Comparison of ENCODE assay signal across 16 mouse cellular contexts in genomic region chr19:10280771-10281540, GRCm38 (mm10). TPM values are rescaled to one million over a fixed set of nuclear protein-coding genes. Genes with fewer than 3 reads are reported as not detected.
DNase-seq lines count a peak whose midpoint lies in the region; ATAC-seq and TF ChIP-seq lines count a peak whose summit lies in the region.
"Had no signal": no experiment of that assay in that cellular context is flagged by ENCODE, and none has a peak within 500 bp of the region (broad histone marks: within the 10 kb centered on the region; RNA-seq: fewer than 3 reads in every experiment).

No protein-coding gene starts in this region.

- TF ChIP-seq CTCF in heart, postnatal 0 days (IDR thresholded peaks at IDR 0.05; ENCODE audit: low read depth) = no peak

- H3K36me3 ChIP-seq in heart, embryonic 11.5 days (ENCODE audit: control insufficient read depth, insufficient read depth, low read length) = no peaks in the 10 kb centered on the region
- no peaks in the 10 kb centered on the region for H3K36me3 ChIP-seq in heart, postnatal 0 days (replicated peaks; ENCODE audit: control insufficient read depth, insufficient read depth, low read length)
- H3K36me3 ChIP-seq: hindbrain, embryonic 10.5 days; liver, embryonic 12.5 days had no signal

- H3K27ac ChIP-seq in heart, embryonic 11.5 days (ENCODE audit: low read depth, low read length) = no peak overlapping the region
- H3K27ac ChIP-seq in heart, postnatal 0 days (ENCODE audit: low read depth) = no peak overlapping the region
- H3K27ac ChIP-seq: liver, embryonic 12.5 days had no signal

- no peaks in the 10 kb centered on the region for H3K9me3 ChIP-seq in heart, embryonic 11.5 days (replicated peaks; ENCODE audit: control insufficient read depth, low read length)
- no peaks in the 10 kb centered on the region for H3K9me3 ChIP-seq in heart, postnatal 0 days (replicated peaks; ENCODE audit: control insufficient read depth, low read length)
- H3K9me3 ChIP-seq: hindbrain, embryonic 10.5 days; liver, embryonic 12.5 days had no signal

- TF ChIP-seq EP300 in heart, postnatal 0 days (IDR thresholded peaks at IDR 0.05; ENCODE audit: low read depth) = no peak

- 39% methylated on average over 14 of the region's 14 CpGs for WGBS in heart, embryonic 11.5 days (ENCODE audit: insufficient replicate concordance)
- WGBS in heart, postnatal 0 days = 38% methylated on average over 14 of the region's 14 CpGs

- no peak overlapping the region for H3K4me3 ChIP-seq in heart, embryonic 11.5 days (ENCODE audit: low read depth, low read length)
- no peak overlapping the region for H3K4me3 ChIP-seq in heart, postnatal 0 days (ENCODE audit: low read depth, low read length)
- H3K4me3 ChIP-seq: hindbrain, embryonic 10.5 days; liver, embryonic 12.5 days had no signal

- H3K4me1 ChIP-seq in heart, embryonic 11.5 days (ENCODE audit: control insufficient read depth, insufficient read depth, low read length) = peaks cover 28% of the 10 kb centered on the region
- H3K4me1 ChIP-seq in heart, postnatal 0 days (ENCODE audit: control insufficient read depth, insufficient read depth) = peaks cover 17% of the 10 kb centered on the region

- H3K4me2 ChIP-seq in heart, embryonic 11.5 days = peak overlapping the region; percentile 12
- H3K4me2 ChIP-seq in heart, postnatal 0 days (ENCODE audit: low read depth, low read length) = no peak overlapping the region
- H3K4me2 ChIP-seq: liver, embryonic 12.5 days had no signal

- ATAC-seq in heart, embryonic 11.5 days (replicated peaks; ENCODE audit: insufficient number of reproducible peaks, low FRiP score, low TSS enrichment) = no peak
- ATAC-seq in heart, postnatal 0 days (ENCODE audit: insufficient read depth, low read depth) = peak; percentile 50
- ATAC-seq: forebrain, embryonic 14.5 days; liver, embryonic 12.5 days had no signal

- no peak overlapping the region for H3K9ac ChIP-seq in heart, embryonic 11.5 days (ENCODE audit: low read depth, low read length)
- no peak overlapping the region for H3K9ac ChIP-seq in heart, postnatal 0 days (replicated peaks; ENCODE audit: low read depth, low read length)
- H3K9ac ChIP-seq: liver, embryonic 12.5 days had no signal

- DNase-seq in heart, postnatal 14 days = no peak
- DNase-seq in right cerebral cortex, adult 18-20 months = peak; percentile 57
- DNase-seq in right cerebral cortex, postnatal 36 days (ENCODE audit: low spot score in 2 of 2) = no peak
- peak; percentile 40 for DNase-seq in heart, postnatal 0 days (ENCODE audit: low spot score)
- no peak for DNase-seq in urinary bladder, adult 2 months (ENCODE audit: low spot score)
- no peak for DNase-seq in lung, postnatal 14 days
- DNase-seq: cerebellum, postnatal 14 days; kidney, adult 2 months; thymus, adult 2 months had no signal

- H3K27me3 ChIP-seq in heart, embryonic 11.5 days (ENCODE audit: control insufficient read depth, insufficient read depth, low read length) = peaks cover 6% of the 10 kb centered on the region; the same call in 1 of the 2 replicates
- H3K27me3 ChIP-seq in heart, postnatal 0 days (ENCODE audit: control insufficient read depth, insufficient read depth, low read length) = no peaks in the 10 kb centered on the region

- intact Hi-C loops in heart, postnatal 14 days (cut with DNase I) = no loop called here

RNA-seq across cellular contexts. Expression of gene Dagla, which starts 23.7 kb away (rescaled TPM):
- polyA plus RNA-seq in heart, embryonic 11.5 days (2014; fragmentation: Nextera tagmentation; extraction: Ambion mirVana) = 0.66 and 0.79 TPM in 2 replicates
- total RNA-seq in heart, postnatal 14 days (2021) = 1 to 10 TPM; 3.0 to 3.5 TPM
- total RNA-seq in heart, postnatal 0 days (2014; rRNA removed; ENCODE audit: low replicate concordance) = 0.92 and 1.4 TPM in 2 replicates
- 0.52 and 0.60 TPM in 2 replicates for polyA plus RNA-seq in heart, postnatal 0 days (2015; fragmentation: Nextera tagmentation; extraction: Ambion mirVana)
- 5.5 and 6.4 TPM in 2 replicates for polyA plus RNA-seq in urinary bladder, adult 2 months (2012; rRNA removed)
- total RNA-seq: megakaryocyte-erythroid progenitor cell, adult 5-6 weeks; monocyte, adult 5-6 weeks had no signal

RNA-seq across cellular contexts. Expression of gene Myrf, which starts 40.4 kb away (rescaled TPM):
- polyA plus RNA-seq in heart, embryonic 11.5 days (2014; fragmentation: Nextera tagmentation; extraction: Ambion mirVana) = 22.7 and 23.0 TPM in 2 replicates
- total RNA-seq in heart, postnatal 14 days (2021) = 1 to 10 TPM; 7.6 to 7.7 TPM
- 4.9 and 5.3 TPM in 2 replicates for total RNA-seq in heart, postnatal 0 days (2014; rRNA removed; ENCODE audit: low replicate concordance)
- polyA plus RNA-seq in heart, postnatal 0 days (2015; fragmentation: Nextera tagmentation; extraction: Ambion mirVana) = 1.3 and 1.6 TPM in 2 replicates
- 3.8 and 4.3 TPM in 2 replicates for polyA plus RNA-seq in urinary bladder, adult 2 months (2012; rRNA removed)
- total RNA-seq: gastrocnemius, adult 8-10 months; megakaryocyte-erythroid progenitor cell, adult 5-6 weeks; monocyte, adult 5-6 weeks had no signal

Comparison
In these comparisons a context has a peak if more than half of its experiments do, and no peak if none do; other contexts are left out.
1. DNase-seq: peak in right cerebral cortex, adult 18-20 months (single experiment) and heart, postnatal 0 days (single experiment); none in heart, postnatal 14 days (0 of 2), right cerebral cortex, postnatal 36 days (0 of 2), urinary bladder, adult 2 months (single experiment) and lung, postnatal 14 days (single experiment).